Mouse (Mus musculus): ENCODE results near the gene Ttc25.
"Not testable (repeated sequence)": the region's sequence is repeated elsewhere in the genome, so short reads cannot be mapped to it uniquely, and the experiment has no call there.

The Ttc25 gene

DNA sequence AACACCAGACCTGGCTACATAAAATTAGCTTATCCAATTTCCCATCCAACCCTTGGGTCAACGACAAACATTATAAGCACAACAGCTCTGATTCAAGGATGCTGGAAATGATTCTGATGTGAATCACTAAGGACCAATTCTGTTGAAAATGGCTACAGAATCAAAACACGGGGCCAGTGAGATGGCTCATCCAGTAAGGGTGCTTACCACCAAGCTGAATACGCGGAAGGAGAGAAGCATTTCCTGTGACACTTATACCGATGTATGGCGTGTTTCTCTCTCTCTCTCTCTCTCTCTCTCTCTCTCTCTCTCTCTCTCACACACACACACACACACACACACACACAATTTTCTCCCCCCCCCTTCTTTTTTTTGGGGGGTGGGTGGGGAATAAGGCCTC is 61.7 kb downstream of the Ttc25 start:
- DNase-seq, result no peak

- no peak for DNase-seq
Observed at GRCm38 (mm10) chr11:100608796-100609195, 63.4 kb downstream of the Ttc25 start.

DNA sequence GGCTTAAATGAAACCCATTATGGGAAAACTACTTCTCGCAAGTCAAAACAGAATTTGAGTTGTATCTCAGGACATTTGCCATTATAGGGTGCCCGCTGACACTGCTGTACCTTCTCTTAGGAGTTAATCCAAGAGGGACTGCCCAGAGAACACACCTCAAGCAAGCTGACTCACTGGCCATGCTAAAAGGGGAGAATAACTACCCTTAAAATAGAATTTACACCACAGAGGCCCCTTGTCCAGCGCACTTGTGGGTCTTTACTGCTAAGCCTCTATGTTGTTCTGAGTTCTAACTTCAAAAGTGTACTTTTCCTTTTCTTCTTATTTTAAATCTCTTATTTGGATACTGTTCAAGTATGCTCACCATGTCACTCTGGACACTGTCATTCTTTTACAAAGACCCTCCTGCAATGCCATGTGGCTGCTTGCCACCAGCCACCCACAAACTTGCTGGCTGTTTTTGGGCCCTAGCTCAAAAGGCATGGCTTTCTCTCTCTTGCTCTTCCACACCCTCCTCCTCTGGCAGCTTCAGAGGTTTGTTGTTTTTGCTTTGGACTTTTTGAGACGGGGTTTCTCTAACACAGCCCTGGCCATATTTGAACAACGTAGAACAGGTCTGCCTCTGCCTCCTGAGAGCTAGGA is 64.1 kb downstream of the Ttc25 start:
- no peak for DNase-seq

GRCm38 (mm10) chr11:100609997-100610680 is 64.7 kb downstream of the Ttc25 start:
- no peak for DNase-seq

- peak in 1 of 2 experiments; percentile 61 for DNase-seq
Observed at GRCm38 (mm10) chr11:100611627-100612026, 66.2 kb downstream of the Ttc25 start.

DNA sequence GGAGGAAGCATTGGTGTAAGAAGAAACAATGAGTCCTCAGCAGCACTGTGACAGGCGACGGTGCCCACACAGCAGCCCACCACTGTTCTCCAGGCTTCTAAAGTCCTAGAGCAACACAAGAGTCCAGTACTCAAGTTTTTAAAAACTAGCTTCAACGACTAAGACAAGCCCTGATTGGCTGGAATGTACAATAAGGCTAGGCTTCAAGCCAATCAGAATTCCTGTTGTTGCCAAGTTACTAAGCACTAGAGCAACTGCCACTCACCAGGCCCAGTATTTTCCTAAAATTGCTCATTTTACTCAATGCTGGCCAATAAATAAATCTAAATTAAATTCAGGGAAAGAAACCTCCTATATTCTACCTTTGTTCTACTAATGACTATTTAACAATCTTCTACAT is 67.8 kb downstream of the Ttc25 start:
- DNase-seq, result no peak

DNA sequence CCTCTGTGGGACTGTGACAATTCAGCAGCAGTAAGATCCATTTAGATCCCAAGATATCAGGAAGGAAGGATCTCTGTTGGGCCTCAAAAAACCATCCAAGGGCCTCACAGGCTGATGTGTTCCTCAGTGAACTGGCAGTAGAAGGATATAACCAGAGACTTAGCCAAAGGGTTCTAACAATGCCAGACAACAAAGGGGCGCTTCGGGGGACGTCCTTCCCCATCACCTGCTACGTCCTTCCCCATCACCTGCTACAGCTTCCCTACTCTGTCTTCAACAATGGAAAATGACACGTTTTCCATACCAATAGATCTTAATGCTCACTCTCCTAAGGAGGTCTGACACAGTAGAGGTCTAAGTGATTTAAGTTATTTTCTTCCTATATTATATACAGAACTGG is 70.9 kb downstream of the Ttc25 start:
- DNase-seq, result no peak

DNA sequence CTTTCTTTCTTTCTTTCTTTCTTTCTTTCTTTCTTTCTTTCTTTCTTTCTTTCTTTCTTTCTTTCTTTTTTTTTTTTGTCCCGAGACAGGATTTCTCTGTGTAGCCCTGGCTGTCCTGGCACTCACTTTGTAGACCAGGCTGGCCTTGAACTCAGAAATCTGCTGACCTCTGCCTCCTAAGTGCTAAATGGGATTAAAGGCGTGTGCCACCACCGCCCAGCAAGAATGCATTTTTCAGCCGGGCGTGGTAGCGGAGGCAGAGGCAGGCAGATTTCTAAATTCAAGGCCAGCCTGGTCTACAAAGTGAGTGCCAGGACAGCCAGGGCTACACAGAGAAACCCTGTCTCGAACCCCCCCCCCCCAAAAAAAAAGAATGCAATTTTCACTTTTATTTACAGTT is 71.4 kb downstream of the Ttc25 start:
- not testable (repeated sequence) for DNase-seq

DNA sequence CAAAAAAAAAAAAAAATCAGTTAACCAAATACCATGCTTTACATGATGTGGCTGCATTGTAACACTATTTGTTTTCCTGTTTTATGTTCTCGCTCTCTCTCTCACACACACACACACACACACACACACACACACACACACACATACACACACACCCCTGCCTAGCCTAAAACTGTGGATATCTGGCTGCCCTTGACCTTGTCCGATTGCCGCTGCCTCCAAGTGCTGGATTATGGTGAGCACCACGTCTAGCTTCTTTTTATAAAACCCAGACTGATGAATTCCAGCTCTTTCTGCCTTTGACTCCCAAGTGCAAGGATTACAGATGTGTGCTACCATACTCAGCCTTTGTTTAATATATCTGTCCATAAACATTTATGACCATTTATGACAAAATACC is 72.1 kb downstream of the Ttc25 start:
- DNase-seq, result no peak

- DNase-seq, result peak; percentile 44 to 60
Observed at GRCm38 (mm10) chr11:100618761-100619484, 73.5 kb downstream of the Ttc25 start, which contains the start of gene Nkiras2. TSS of gene Nkiras2 (plus strand) at chr11:100619244.

DNA sequence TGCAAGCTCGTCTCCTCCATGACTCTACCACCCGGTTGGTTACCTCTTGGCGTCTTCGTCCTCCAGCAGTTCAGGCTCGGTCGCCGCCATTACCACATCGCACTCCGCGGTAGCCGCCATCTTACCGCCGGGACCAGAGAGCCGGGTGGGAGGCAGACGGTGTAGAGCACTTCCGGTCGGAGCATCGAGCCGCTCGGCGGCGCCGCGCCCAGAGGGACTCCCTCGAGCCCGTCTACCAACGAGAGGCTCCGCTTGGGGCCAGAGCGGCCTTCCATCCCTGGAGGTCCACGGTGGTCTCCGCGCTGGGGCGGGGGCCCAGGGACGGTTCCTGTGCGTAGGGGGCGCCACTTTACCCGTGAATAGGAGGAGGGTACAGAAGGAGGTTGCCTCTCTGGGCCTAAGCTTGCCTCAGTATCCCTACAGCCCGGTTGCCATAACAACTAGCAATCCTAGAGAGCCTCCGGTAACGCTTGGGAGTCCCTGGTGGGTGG is 74.1 kb downstream of the Ttc25 start:
- peak; percentile 96 to 97 for DNase-seq

DNA sequence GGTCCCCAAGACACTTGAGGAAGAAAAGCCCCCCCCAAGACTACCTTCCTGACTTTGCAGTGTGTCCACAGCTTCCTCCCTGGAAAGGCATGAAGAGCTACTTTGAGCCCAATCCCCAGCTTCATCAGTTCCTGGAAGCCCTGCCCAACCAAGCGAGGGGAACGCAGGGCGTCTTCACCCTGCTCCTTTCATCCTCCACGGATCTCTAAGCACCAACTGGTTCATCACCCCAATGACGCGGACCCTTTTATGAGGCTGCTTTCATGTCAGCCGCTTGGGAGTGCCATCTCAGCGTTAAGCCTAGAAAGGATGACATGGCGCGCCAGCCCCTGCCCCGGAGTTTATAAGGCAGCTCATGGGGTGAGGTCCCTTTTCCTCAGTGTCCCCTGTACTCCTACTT is 74.6 kb downstream of the Ttc25 start, which contains the start of gene Dnajc7:
Gene Dnajc7, minus strand, starts transcription at position 187 of the 400 bp plus-strand sequence.
- no peak for DNase-seq

Measured in cerebellum, postnatal 25 days (tissue).